Mouse (Mus musculus): ENCODE data around the gene Atcay. TPM values are rescaled to one million over a fixed set of nuclear protein-coding genes. Genes with fewer than 3 reads are reported as not detected.

Atcay gene
- polyA plus RNA-seq, 1 experiment from 2014 or later = 95.3 TPM

DNA sequence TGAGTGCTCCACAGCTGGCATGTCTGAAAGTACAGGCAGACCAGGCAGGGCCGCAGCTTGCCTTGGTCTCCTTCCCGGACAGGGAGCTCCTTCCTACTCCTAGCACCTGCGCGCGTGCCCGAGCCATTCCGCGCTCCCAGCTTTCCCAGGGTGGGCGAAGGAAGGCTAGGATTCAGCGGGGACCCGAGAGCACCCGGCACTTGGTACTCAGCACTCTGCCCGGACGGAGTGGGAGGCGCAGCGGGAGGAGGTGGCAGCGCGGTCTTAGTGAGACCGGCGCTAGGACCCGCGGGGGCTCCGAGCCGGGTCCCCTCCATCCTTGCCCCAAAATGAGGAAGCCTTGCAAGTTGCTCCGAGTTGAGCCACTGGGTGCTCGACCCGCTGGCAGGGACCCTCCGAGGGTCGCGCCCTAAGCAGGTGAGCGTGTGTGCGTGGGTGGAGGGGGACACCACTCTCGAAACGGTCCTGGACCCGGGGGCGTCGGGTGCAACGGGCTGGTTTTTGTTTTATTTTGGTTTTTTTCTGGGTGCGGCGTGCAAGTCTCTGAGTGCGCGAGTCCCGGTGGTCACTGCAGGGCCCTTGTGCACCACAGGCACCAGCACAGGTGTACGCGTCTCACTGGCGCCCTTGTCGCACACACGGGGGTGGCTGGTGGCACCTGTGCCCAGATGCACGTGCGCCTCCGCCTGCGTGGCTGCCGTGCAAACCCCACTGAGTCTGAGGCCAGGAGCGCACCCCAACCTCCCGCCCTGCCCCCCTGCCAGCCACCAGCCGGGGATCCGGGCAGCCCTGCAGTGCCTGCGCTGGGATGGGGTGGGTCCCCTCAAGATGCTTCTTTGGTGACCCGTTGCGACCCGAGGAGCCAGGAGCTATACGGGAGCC lies 26.8 kb upstream of the Atcay start:
- Histone ChIP-seq H3K4me2 (peak overlapping the region; percentile 95), H3K9me3 (no peaks in the 10 kb centered on the region), H3K9ac (peak overlapping the region; percentile 60), H3K4me1 (peaks cover 36% of the 10 kb centered on the region), H3K27ac (no peak overlapping the region), H3K4me3 (peak overlapping the region; percentile 58), H3K27me3 (replicated peaks) (peaks cover 36% of the 10 kb centered on the region), H3K36me3 (replicated peaks) (no peaks in the 10 kb centered on the region)
- ATAC-seq (replicated peaks) = no peak
- 1% methylated on average over 62 of the region's 62 CpGs for WGBS

DNA sequence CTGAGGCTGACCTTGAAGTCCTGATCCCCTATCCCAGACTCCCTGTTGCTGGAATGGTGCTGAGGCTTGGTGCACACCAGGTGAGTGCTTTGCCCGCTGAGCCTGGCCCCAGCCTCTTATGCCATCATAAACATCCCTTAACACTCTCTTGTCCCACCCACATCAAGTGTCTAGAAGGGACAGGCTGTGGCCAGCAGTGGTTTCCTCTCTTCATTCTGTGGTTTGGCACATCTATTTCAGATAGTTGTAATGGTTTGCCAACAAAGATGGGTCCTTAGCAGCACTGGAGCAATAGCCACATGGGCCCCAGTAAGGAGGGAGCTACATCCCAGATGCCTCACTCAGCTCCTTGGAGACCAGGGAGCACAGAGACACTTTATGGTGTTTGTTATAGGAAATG lies 24.3 kb upstream of the Atcay start:
- peaks cover 40% of the 10 kb centered on the region for H3K4me1 ChIP-seq
- H3K36me3 ChIP-seq (replicated peaks) = no peaks in the 10 kb centered on the region
- 68% methylated on average over 1 of the region's 1 CpGs for WGBS
- no peak overlapping the region for H3K27ac ChIP-seq
- no peak overlapping the region for H3K9ac ChIP-seq
- ATAC-seq (replicated peaks) = no peak
- peaks cover 52% of the 10 kb centered on the region for H3K27me3 ChIP-seq (replicated peaks)
- no peak overlapping the region for H3K4me2 ChIP-seq
- no peaks in the 10 kb centered on the region for H3K9me3 ChIP-seq
- no peak overlapping the region for H3K4me3 ChIP-seq

DNA sequence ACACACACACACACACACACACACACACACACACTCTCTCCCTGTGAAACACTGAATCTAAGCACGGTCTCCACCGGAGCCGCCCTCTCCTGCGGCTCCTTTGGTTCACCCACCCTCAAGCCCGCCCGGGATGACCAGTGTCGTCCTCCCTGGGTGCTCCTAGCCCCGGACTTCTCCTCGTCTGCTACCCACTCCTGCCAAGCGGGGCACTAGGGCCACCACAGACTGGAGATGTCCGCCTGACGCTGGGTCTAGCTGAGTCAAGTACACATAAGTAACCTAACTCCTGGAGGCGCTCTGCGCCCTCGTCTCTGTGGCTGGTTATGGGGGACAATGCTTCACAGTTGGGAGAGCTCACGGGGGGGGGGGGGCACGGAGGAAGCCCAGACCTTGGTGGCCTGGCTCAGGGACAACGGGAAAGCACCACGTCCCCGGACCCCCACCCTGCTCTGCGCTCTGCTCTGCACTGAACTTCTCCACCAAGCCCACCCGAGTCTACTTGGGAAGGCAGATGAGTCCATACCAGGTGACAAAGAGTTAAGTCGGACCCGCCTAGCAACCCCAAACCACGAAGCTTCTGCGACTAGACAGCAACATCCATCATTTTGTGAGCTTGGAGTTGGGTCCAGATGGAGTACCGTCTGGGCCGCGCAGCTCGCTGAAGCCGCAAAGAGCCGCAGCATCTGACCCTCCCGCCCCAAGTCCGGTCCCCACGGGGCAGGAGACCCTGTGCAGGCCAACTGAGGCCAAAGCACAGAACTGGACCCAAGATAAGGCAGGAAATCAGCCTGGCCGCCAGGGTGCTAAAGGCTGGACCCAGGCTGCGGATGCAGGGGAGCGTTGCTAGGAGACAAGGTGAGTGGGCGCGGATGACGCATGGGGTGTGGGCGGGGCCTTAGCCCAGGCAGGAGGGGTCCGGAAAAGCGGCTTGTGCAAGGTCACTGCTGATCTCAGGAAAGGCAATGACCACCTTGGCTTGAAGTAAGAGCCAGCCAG lies 22.1 kb upstream of the Atcay start, which contains the start of gene Matk:
Matk (plus strand) TSS at position 512 of the 996 bp plus-strand sequence.
- ATAC-seq (replicated peaks) = peak; percentile 86
- WGBS = 8% methylated on average over 44 of the region's 44 CpGs
- H3K9me3 ChIP-seq = no peaks in the 10 kb centered on the region
- H3K36me3 ChIP-seq (replicated peaks) = no peaks in the 10 kb centered on the region
- peak within 1 kb of the TSS; percentile 66 for H3K4me2 ChIP-seq
- H3K4me3 ChIP-seq = peak within 1 kb of the TSS; percentile 38
- peak within 1 kb of the TSS; percentile 44 for H3K9ac ChIP-seq
- peaks cover 26% of the 10 kb centered on the region for H3K4me1 ChIP-seq
- peak within 1 kb of the TSS; percentile 67 for H3K27ac ChIP-seq
- H3K27me3 ChIP-seq (replicated peaks) = peaks cover 34% of the 10 kb centered on the region

DNA sequence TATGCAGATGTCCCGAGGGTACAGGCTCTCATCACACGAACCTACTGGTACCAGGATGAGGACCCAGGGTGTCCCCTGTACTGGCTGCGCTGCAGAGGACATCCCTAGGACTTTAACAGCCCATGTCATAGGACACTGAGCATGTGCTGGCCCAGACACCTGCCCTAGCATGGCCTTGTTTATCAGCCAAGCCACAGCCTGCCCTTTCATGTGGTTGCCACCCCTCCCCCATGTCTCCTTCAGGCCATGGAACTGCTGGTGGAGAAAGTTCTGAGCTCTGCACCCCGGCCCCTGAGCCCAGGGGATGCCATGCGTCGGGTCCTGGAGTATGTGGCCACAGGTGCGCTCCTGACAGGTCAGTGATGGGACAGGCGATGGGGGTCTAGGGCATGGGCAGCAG lies 18.8 kb upstream of the Atcay start:
- H3K4me3 ChIP-seq = no peak overlapping the region
- ATAC-seq (replicated peaks) = no peak
- no peak overlapping the region for H3K4me2 ChIP-seq
- H3K27ac ChIP-seq = no peak overlapping the region
- no peak overlapping the region for H3K9ac ChIP-seq
- H3K36me3 ChIP-seq (replicated peaks) = no peaks in the 10 kb centered on the region
- H3K4me1 ChIP-seq = peaks cover 18% of the 10 kb centered on the region
- H3K9me3 ChIP-seq = no peaks in the 10 kb centered on the region
- 84% methylated on average over 8 of the region's 8 CpGs for WGBS
- H3K27me3 ChIP-seq (replicated peaks) = peaks cover 21% of the 10 kb centered on the region

DNA sequence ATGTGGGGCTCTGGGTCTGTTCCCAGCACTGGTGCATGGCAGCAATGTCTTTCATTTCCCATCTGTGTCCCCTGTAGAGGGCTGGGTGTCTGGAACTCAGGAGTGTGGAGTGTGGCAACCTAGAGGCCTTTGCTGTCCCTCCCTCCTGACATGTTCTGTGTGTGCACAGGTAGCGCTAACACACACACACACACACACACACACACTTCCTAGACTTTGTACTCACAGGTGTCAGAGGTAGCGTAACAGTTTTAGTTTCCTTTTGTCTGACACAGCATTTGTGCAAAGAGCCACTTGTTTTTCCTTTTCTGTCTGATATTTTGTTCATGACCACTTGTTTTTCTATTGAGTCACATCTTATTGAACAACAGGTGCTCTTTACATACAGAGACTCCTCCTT lies 17.2 kb upstream of the Atcay start:
- Histone ChIP-seq H3K4me2 (no peak overlapping the region), H3K4me3 (no peak overlapping the region), H3K27ac (no peak overlapping the region), H3K4me1 (peaks cover 10% of the 10 kb centered on the region), H3K36me3 (replicated peaks) (no peaks in the 10 kb centered on the region), H3K27me3 (replicated peaks) (peaks cover 16% of the 10 kb centered on the region), H3K9me3 (no peaks in the 10 kb centered on the region), H3K9ac (no peak overlapping the region)
- WGBS = 100% methylated on average over 2 of the region's 2 CpGs
- no peak for ATAC-seq (replicated peaks)

DNA sequence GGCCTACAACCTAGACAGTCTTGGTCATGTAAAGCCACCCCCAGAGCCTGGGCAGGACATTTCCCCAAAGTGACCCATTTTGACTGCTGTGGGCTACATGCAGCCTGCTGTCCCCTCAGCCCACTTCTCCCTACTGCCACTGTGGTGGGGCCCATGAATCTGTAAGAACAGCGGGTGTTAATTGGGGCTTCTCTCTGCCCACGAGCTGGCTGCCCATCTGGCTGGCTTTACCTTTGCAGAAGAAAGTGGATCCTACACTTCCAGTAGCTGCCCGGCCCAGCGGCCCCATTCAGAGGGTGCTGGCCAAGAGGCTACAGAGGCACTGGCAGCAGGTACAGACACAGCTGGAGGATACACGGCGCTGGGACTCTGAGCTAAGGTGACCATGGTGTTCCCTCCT lies 14.5 kb upstream of the Atcay start:
- Histone ChIP-seq H3K4me2 (no peak overlapping the region), H3K9me3 (no peaks in the 10 kb centered on the region), H3K4me1 (no peaks in the 10 kb centered on the region), H3K9ac (no peak overlapping the region), H3K27me3 (replicated peaks) (peaks cover 8% of the 10 kb centered on the region; the same call in 1 of the 2 replicates), H3K4me3 (no peak overlapping the region), H3K36me3 (replicated peaks) (no peaks in the 10 kb centered on the region), H3K27ac (no peak overlapping the region)
- 94% methylated on average over 6 of the region's 6 CpGs for WGBS
- ATAC-seq (replicated peaks) = no peak

DNA sequence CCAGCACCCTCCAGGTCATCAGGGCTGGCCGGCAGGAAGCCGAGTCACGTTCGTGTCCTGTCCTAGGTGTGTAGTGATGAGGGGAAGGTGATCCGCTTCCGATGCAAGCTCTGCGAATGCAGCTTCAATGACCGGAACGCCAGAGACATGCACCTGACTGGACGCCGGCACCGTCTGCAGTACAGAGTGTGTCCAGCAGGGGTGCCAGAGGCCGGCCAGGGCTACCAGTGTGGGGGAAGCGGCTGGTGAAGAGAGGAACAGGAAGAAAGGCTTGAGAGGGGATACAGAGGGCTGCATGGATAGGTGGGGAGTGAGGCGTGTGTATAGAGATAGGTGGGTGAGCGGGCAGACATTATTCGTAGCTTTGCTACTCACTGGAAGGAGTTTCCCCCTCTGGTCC lies 14.0 kb upstream of the Atcay start:
- H3K36me3 ChIP-seq (replicated peaks) = no peaks in the 10 kb centered on the region
- no peak overlapping the region for H3K9ac ChIP-seq
- no peak overlapping the region for H3K4me2 ChIP-seq
- H3K27me3 ChIP-seq (replicated peaks) = peaks cover 14% of the 10 kb centered on the region
- ATAC-seq (replicated peaks) = peak; percentile 57
- H3K9me3 ChIP-seq = no peaks in the 10 kb centered on the region
- no peak overlapping the region for H3K27ac ChIP-seq
- 9% methylated on average over 17 of the region's 17 CpGs for WGBS
- H3K4me3 ChIP-seq = no peak overlapping the region
- 0 out of 2 replicates have a peak, but pooled peaks cover 3% of the 10 kb centered on the region for H3K4me1 ChIP-seq

DNA sequence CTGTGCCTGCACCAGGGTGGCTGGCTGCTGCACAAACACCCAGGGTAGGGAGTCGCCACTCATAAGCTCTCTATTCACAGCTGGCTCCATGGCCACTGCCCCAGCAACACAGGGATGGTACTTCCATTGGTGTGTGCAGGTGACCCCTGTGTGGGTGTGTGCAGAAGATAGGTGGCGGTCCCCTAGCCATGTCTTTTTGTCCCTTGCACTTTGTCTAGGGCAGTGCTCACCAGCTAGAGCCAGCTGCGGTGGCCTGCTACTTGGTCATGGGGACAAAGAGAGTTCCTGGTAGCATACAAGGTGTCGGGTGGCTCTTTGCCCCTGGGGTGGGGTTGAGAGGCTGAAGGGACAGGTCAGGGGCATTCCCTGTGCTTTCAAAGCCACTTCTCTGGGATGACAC lies 13.5 kb upstream of the Atcay start:
- Histone ChIP-seq H3K4me3 (no peak overlapping the region), H3K9me3 (no peaks in the 10 kb centered on the region), H3K4me1 (0 out of 2 replicates have a peak, but pooled peaks cover 3% of the 10 kb centered on the region), H3K27ac (no peak overlapping the region), H3K27me3 (replicated peaks) (peaks cover 19% of the 10 kb centered on the region), H3K9ac (no peak overlapping the region), H3K4me2 (no peak overlapping the region), H3K36me3 (replicated peaks) (no peaks in the 10 kb centered on the region)
- 80% methylated on average over 4 of the region's 4 CpGs for WGBS
- no peak for ATAC-seq (replicated peaks)

DNA sequence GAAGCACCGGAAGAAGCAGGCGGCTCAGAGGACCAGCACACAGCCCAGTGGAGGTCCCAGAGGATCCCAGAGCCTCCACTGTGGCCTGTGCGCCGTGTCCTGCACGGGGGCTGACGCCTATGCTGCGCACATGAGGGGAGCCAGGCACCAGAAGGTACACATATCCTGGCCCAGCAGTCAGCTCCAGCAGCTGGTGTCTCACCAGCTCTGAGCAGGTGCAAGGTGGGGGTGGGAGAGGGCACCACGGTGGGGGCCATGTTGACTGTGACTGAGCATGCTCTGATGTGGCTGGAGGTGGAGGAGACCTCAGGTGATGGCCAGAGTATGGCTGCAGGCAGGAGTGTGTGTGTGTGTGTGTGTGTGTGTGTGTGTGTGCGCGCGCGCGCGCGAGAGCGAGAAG lies 11.4 kb upstream of the Atcay start:
- ATAC-seq (replicated peaks) = no peak
- Histone ChIP-seq H3K27me3 (replicated peaks) (peaks cover 26% of the 10 kb centered on the region), H3K27ac (no peak overlapping the region), H3K9me3 (no peaks in the 10 kb centered on the region), H3K4me1 (0 out of 2 replicates have a peak, but pooled peaks cover 3% of the 10 kb centered on the region), H3K4me2 (no peak overlapping the region), H3K9ac (no peak overlapping the region), H3K4me3 (no peak overlapping the region), H3K36me3 (replicated peaks) (no peaks in the 10 kb centered on the region)
- 91% methylated on average over 16 of the region's 16 CpGs for WGBS

DNA sequence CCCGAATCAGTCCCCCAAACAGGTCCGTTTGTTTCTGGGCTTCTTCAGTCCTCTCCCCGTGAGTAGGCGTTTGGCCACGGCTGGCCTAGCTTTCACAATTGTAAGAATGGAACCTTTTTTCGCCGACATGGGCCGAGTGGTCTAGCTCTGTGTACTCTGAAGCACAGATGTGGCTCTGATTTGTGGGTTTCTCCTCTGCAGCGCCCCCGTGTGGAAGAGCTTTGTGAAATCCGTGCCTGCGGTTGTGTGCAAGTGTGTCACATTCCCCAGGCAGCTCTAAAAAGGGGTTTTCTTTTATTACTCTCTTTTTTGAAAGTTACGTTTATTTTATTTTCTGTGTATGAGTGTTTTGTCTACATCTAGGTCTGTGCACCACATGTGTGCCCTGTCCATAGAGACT lies 10.2 kb upstream of the Atcay start:
- H3K4me2 ChIP-seq = no peak overlapping the region
- no peaks in the 10 kb centered on the region for H3K9me3 ChIP-seq
- no peak overlapping the region for H3K4me3 ChIP-seq
- 19% methylated on average over 13 of the region's 13 CpGs for WGBS
- H3K4me1 ChIP-seq = 0 out of 2 replicates have a peak, but pooled peaks cover 3% of the 10 kb centered on the region
- no peak overlapping the region for H3K27ac ChIP-seq
- peaks cover 26% of the 10 kb centered on the region for H3K27me3 ChIP-seq (replicated peaks)
- H3K36me3 ChIP-seq (replicated peaks) = no peaks in the 10 kb centered on the region
- no peak for ATAC-seq (replicated peaks)
- H3K9ac ChIP-seq = no peak overlapping the region

DNA sequence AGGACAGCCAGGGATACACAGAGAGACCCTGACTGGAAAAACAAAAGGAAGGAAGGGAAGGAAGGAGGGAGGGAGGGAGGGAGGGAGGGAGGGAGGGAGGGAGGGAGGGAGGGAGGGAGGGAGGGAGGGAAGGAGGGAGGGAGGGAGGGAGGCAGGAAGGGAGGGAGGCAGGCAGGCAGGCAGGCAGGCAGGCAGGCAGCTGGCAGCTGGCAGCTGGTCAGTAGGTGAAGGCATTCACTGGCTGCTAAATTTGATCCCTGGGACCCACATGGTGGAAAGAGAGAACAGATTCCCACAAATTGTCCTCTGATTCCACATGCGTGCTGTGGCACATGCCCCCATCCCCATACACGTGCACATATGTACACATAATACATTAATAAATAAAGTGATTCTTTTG lies 8.0 kb upstream of the Atcay start:
- peaks cover 26% of the 10 kb centered on the region for H3K27me3 ChIP-seq (replicated peaks)
- peaks cover 7% of the 10 kb centered on the region for H3K4me1 ChIP-seq
- H3K9me3 ChIP-seq = no peaks in the 10 kb centered on the region
- WGBS = 78% methylated on average over 2 of the region's 2 CpGs
- H3K4me3 ChIP-seq = no peak overlapping the region
- no peak for ATAC-seq (replicated peaks)
- no peaks in the 10 kb centered on the region for H3K36me3 ChIP-seq (replicated peaks)
- H3K27ac ChIP-seq = no peak overlapping the region
- no peak overlapping the region for H3K4me2 ChIP-seq
- H3K9ac ChIP-seq = no peak overlapping the region
